9 mouse cellular contexts compared by ENCODE assay signal in the genomic region with DNA sequence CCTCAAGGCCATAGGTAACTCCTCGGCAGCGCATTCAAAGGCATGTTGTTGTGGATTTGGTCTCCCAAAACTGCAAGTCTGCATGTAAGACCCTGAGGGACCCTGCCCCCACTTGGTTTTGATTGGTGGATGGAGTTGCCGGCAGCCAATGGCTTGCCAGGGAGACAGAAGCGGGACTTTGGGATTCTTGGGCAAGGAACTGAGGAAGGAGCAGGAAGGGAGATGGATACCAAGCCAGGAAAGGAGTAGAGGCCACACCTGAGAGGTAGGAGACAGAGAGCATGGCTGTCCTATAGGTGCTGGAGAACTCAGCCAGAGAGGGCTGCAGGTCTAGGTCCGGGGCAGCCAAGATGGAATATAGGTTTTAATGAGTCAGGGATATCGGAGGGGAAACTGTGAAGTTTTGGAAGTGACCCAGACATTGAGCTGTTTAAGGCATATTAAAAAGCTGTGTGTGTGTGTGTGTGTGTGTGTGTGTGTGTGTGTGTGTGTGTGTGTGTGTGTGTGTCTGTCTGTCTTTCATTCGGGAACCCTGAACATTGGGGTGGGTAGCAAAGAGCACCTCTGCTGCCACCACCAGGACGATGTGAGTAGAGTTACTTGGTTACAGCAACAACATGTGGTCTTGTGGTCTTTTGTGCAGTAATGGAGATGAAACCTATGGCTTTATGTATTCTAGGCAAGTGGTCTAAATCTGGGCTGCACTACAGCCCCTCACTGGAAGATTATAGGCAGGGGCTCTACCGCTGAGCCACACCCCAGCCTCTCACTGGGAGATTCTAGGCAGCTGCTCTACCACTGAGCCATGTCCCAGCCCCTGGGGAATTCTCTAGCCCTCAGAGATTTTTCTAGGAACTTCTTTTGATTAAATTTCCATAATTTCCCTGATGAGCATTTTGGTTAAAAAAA. TPM values are rescaled to one million over a fixed set of nuclear protein-coding genes. Genes with fewer than 3 reads are reported as not detected.
DNase-seq lines count a peak whose midpoint lies in the region; ATAC-seq lines count a peak whose summit lies in the region.
"Had no signal": no experiment of that assay in that cellular context is flagged by ENCODE, and none has a peak within 500 bp of the region (broad histone marks: within the 10 kb centered on the region; RNA-seq: fewer than 3 reads in every experiment).

No protein-coding gene starts in this region.

- H3K27ac ChIP-seq in heart, embryonic 11.5 days (ENCODE audit: low read depth, low read length), result no peak overlapping the region
- no peak overlapping the region for H3K27ac ChIP-seq in hindbrain, embryonic 11.5 days (ENCODE audit: low read depth, low read length)
- H3K27ac ChIP-seq in limb, embryonic 15.5 days, result no peak overlapping the region
- H3K27ac ChIP-seq in stomach, embryonic 15.5 days, result no peak overlapping the region
- H3K27ac ChIP-seq: macrophage had no signal

- 17% methylated on average over 9 of the region's 9 CpGs for WGBS in heart, embryonic 11.5 days (ENCODE audit: insufficient replicate concordance)
- WGBS in hindbrain, embryonic 11.5 days, result 16% methylated on average over 9 of the region's 9 CpGs
- 26% methylated on average over 9 of the region's 9 CpGs for WGBS in limb, embryonic 15.5 days
- WGBS in stomach, embryonic 15.5 days, result 21% methylated on average over 9 of the region's 9 CpGs

- H3K9me3 ChIP-seq in heart, embryonic 11.5 days (replicated peaks; ENCODE audit: control insufficient read depth, low read length), result no peaks in the 10 kb centered on the region
- H3K9me3 ChIP-seq in hindbrain, embryonic 11.5 days (ENCODE audit: control insufficient read depth, low read length), result no peaks in the 10 kb centered on the region
- no peaks in the 10 kb centered on the region for H3K9me3 ChIP-seq in limb, embryonic 15.5 days
- H3K9me3 ChIP-seq in stomach, embryonic 15.5 days, result no peaks in the 10 kb centered on the region

- H3K27me3 ChIP-seq in heart, embryonic 11.5 days (ENCODE audit: control insufficient read depth, insufficient read depth, low read length), result no peaks in the 10 kb centered on the region
- H3K27me3 ChIP-seq in hindbrain, embryonic 11.5 days (ENCODE audit: control insufficient read depth, insufficient read depth, low read length), result no peaks in the 10 kb centered on the region
- no peaks in the 10 kb centered on the region for H3K27me3 ChIP-seq in limb, embryonic 15.5 days
- H3K27me3 ChIP-seq in stomach, embryonic 15.5 days (replicated peaks), result no peaks in the 10 kb centered on the region

- peak overlapping the region; percentile 59 for H3K4me2 ChIP-seq in heart, embryonic 11.5 days
- peak overlapping the region; percentile 31 for H3K4me2 ChIP-seq in hindbrain, embryonic 11.5 days (replicated peaks; ENCODE audit: low read depth, low read length)
- H3K4me2 ChIP-seq in limb, embryonic 15.5 days, result peak overlapping the region; percentile 36
- H3K4me2 ChIP-seq in stomach, embryonic 15.5 days, result peak overlapping the region; percentile 39

- no peak overlapping the region for H3K9ac ChIP-seq in heart, embryonic 11.5 days (ENCODE audit: low read depth, low read length)
- H3K9ac ChIP-seq in hindbrain, embryonic 11.5 days (ENCODE audit: low read depth, low read length), result no peak overlapping the region
- H3K9ac ChIP-seq in limb, embryonic 15.5 days, result no peak overlapping the region
- H3K9ac ChIP-seq in stomach, embryonic 15.5 days, result no peak overlapping the region

- H3K4me1 ChIP-seq in heart, embryonic 11.5 days (ENCODE audit: control insufficient read depth, insufficient read depth, low read length), result no peaks in the 10 kb centered on the region
- no peaks in the 10 kb centered on the region for H3K4me1 ChIP-seq in hindbrain, embryonic 11.5 days (replicated peaks; ENCODE audit: control insufficient read depth, insufficient read depth, low read length)
- 0 out of 2 replicates have a peak, but pooled peaks cover 3% of the 10 kb centered on the region for H3K4me1 ChIP-seq in limb, embryonic 15.5 days
- H3K4me1 ChIP-seq in stomach, embryonic 15.5 days, result no peaks in the 10 kb centered on the region

- no peak overlapping the region for H3K4me3 ChIP-seq in heart, embryonic 11.5 days (ENCODE audit: low read depth, low read length)
- 0 out of 2 replicates have a peak overlapping the region, but pooled peaks have one; percentile 8 for H3K4me3 ChIP-seq in hindbrain, embryonic 11.5 days (ENCODE audit: low read depth, low read length)
- H3K4me3 ChIP-seq in limb, embryonic 15.5 days, result peak overlapping the region; percentile 21; the same call in 1 of the 2 replicates
- H3K4me3 ChIP-seq in stomach, embryonic 15.5 days (replicated peaks), result no peak overlapping the region

- no peak for DNase-seq in heart, adult 11 months
- peak; percentile 76 for DNase-seq in embryo, embryonic 10 days (ENCODE audit: low spot score)
- peak; percentile 49 for DNase-seq in hindbrain, embryonic 11.5 days (ENCODE audit: low spot score)
- DNase-seq in layer of hippocampus, postnatal 14 days (ENCODE audit: low spot score in 2 of 2), result no peak
- no peak for DNase-seq in ovary, adult 18-20 months (ENCODE audit: low spot score)

- H3K36me3 ChIP-seq in heart, embryonic 11.5 days (ENCODE audit: control insufficient read depth, insufficient read depth, low read length), result no peaks in the 10 kb centered on the region
- no peaks in the 10 kb centered on the region for H3K36me3 ChIP-seq in hindbrain, embryonic 11.5 days (ENCODE audit: control insufficient read depth, insufficient read depth, low read length)
- no peaks in the 10 kb centered on the region for H3K36me3 ChIP-seq in limb, embryonic 15.5 days
- no peaks in the 10 kb centered on the region for H3K36me3 ChIP-seq in stomach, embryonic 15.5 days

- ATAC-seq in heart, embryonic 11.5 days (replicated peaks; ENCODE audit: insufficient number of reproducible peaks, low FRiP score, low TSS enrichment), result no peak
- ATAC-seq in hindbrain, embryonic 11.5 days (ENCODE audit: low FRiP score), result peak; percentile 59
- ATAC-seq in limb, embryonic 15.5 days (ENCODE audit: insufficient number of reproducible peaks, low FRiP score, low TSS enrichment, low read depth), result no peak
- no peak for ATAC-seq in stomach, embryonic 15.5 days (ENCODE audit: insufficient read depth, low FRiP score, low read depth)

RNA-seq across cellular contexts. Expression of a gene that starts 37.2 kb away (rescaled TPM):
- polyA plus RNA-seq in heart, embryonic 11.5 days (2014; fragmentation: Nextera tagmentation; extraction: Ambion mirVana), result not detected in 2 replicates
- not detected in 2 replicates for polyA plus RNA-seq in hindbrain, embryonic 11.5 days (2014; fragmentation: Nextera tagmentation; extraction: Ambion mirVana)
- not detected in 2 replicates for polyA plus RNA-seq in limb, embryonic 15.5 days (2015; fragmentation: Nextera tagmentation; extraction: Ambion mirVana)
- polyA plus RNA-seq in stomach, embryonic 15.5 days (2015; fragmentation: Nextera tagmentation; extraction: Ambion mirVana), result not detected in 2 replicates
- total RNA-seq in layer of hippocampus, postnatal 14 days (2021), result not detected
- polyA plus RNA-seq: macrophage had no signal

RNA-seq across cellular contexts. Expression of a gene that starts 43.5 kb away (rescaled TPM):
- polyA plus RNA-seq in heart, embryonic 11.5 days (2014; fragmentation: Nextera tagmentation; extraction: Ambion mirVana), result 4.0 and 5.5 TPM in 2 replicates
- 0.69 and 0.95 TPM in 2 replicates for polyA plus RNA-seq in hindbrain, embryonic 11.5 days (2014; fragmentation: Nextera tagmentation; extraction: Ambion mirVana)
- polyA plus RNA-seq in limb, embryonic 15.5 days (2015; fragmentation: Nextera tagmentation; extraction: Ambion mirVana), result 3.0 and 3.9 TPM in 2 replicates
- polyA plus RNA-seq in stomach, embryonic 15.5 days (2015; fragmentation: Nextera tagmentation; extraction: Ambion mirVana), result 35.3 and 35.6 TPM in 2 replicates
- total RNA-seq in layer of hippocampus, postnatal 14 days (2021), result 1 to 10 TPM; 1.3 to 1.9 TPM

Comparison
In these comparisons a context has a peak if more than half of its experiments do, and no peak if none do; other contexts are left out.
1. H3K4me3 ChIP-seq: peak in hindbrain, embryonic 11.5 days (single experiment) and limb, embryonic 15.5 days (single experiment); none in heart, embryonic 11.5 days (single experiment) and stomach, embryonic 15.5 days (single experiment).
2. DNase-seq: peak in embryo, embryonic 10 days (single experiment) and hindbrain, embryonic 11.5 days (single experiment); none in heart, adult 11 months (single experiment), layer of hippocampus, postnatal 14 days (0 of 2) and ovary, adult 18-20 months (single experiment).
3. Peak in every context shown above with its lines, with median percentiles within 50 percentile points of each other: H3K4me2 ChIP-seq.